Mouse (Mus musculus) cerebellum, adult 8-10 months (tissue): ENCODE measurements around the gene Castor1.
"Not testable (repeated sequence)": the region's sequence is repeated elsewhere in the genome, so short reads cannot be mapped to it uniquely, and the experiment has no call there.

Source experiments
- DNase-seq: peaks from one replicate; pipeline ENCODE4 v3.0.0; 2022

Castor1 gene

DNA sequence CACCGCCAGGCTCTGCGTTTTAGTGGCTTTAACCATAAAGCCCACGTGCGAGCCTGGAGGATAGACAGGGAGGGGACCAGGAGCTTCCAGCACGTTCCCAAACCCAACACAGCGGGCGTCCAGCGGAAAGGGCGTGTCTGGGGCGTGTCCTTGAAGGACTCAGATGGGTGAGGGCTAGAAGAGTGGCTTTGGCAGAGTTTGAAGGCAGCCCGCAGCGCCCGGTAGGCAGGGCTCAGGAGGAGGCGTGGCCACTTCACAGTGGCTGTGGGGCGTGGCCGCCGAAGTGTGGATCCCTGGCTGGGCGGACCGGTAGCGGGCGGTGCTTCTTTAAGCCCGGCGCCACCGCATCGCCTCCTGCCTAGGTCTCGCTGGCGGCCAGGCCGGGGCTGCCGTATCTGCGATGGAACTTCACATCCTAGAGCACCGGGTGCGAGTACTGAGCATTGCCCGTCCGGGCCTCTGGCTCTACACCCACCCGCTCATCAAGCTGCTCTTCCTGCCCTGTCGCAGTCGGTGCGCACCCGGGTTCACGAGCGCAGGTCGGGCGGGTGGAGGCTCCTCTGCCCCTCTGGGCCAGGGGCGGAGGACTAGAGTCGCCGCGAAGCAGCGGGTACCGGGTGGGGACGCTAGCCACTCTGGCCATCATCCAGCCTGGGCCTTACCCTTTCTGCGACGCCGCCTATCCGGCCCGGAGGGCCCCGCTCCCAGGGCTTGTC lies at the start of gene Castor1:
TSS of gene Castor1 (plus strand) at position 312 of the 716 bp plus-strand sequence.
- DNase-seq, result peak; percentile 24

- DNase-seq, result no peak
These were observed 43.4 kb upstream of the Castor1 start for GRCm38 (mm10) chr11:4174586-4174985.

- no peak for DNase-seq
These were observed 40.3 kb upstream of the Castor1 start for GRCm38 (mm10) chr11:4177716-4178115.

GRCm38 (mm10) chr11:4182061-4182460 lies 36.0 kb upstream of the Castor1 start:
- no peak for DNase-seq

DNA sequence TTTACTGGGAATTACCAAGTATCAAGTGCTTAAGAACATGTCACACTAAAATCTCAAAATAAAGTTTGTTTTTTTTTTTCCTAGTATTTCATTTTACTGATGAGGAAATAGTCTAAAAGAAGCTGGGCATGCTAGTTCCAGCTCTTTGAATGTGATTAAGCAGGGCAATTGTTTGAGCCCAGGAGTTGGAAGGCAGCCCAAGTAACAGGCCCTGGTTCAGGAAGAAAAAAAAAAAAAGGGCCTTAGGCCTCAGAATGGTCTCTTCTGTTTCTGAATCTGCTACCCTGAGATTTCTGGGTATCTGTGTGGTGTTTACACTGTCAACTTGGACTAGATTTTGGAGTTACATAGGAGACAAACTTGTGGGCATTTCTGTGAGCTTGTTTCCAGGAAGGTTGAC lies 34.5 kb upstream of the Castor1 start:
- no peak for DNase-seq

DNA sequence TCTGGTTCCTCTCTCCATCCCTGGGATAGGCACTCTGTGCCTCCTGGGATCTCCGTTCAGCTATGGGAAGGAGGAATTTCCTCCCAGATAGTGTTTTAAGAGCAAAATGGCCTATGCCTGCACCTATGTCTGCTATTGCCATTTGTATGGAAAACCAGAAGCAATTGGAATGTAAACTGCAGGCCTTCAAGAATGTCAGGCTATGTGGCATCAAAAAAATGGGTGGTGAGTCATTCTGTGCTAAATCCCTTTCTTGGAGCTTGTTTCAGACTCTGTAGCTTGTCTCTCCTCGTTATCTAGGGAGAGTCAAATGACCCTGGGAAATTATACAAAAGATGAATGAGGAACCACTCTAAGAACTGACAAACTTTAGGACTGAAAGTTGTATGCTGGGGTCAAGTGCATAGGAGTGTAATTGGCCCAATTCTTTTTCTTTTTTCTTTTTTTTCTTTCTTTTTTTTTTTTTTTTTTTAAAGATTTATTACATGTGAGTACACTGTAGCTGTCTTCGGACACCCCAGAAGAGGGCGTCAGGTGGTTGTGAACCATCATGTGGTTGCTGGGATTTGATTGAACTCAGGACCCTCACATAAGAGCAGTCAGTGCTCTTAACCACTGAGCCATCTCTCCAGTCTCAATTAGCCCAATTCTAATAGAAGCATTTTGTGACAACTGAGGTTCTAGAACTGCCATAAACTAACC lies 33.6 kb upstream of the Castor1 start:
- DNase-seq, result no peak

- not testable (repeated sequence) for DNase-seq
These were observed 32.5 kb upstream of the Castor1 start for GRCm38 (mm10) chr11:4185480-4185879.

- peak; percentile 98 for DNase-seq
These were observed 31.3 kb upstream of the Castor1 start, which contains the start of gene Tbc1d10a for GRCm38 (mm10) chr11:4186486-4187317. Gene Tbc1d10a, plus strand, starts transcription at chr11:4186789.

- DNase-seq, result peak; percentile 21
These were observed 30.7 kb upstream of the Castor1 start for GRCm38 (mm10) chr11:4187318-4187700.

GRCm38 (mm10) chr11:4189182-4189581 lies 28.8 kb upstream of the Castor1 start:
- DNase-seq, result no peak

- no peak for DNase-seq
These were observed 27.3 kb upstream of the Castor1 start for GRCm38 (mm10) chr11:4190677-4191076.

DNA sequence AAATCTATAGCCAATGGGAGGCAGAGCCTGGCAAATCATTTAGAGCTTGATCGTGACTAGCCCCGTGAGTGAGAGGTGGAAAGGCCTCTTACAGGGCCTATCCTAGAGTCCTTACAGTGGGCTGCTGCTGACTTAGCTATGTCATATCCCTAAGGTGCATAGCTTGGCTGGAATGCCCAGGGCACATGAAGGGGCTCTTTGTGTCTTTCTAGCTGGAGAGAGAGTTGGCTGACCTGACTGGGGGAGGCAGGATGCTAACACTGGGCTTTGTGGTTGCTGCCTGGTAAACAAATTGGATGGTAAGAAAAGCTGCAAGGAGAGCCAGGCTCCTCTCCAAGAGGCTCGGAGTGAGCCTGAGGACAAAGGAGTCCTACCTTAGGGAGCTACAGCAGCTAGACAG lies 25.3 kb upstream of the Castor1 start:
- no peak for DNase-seq

GRCm38 (mm10) chr11:4193420-4193819 lies 24.6 kb upstream of the Castor1 start:
- no peak for DNase-seq

- no peak for DNase-seq
These were observed 22.4 kb upstream of the Castor1 start for GRCm38 (mm10) chr11:4195597-4196031.

GRCm38 (mm10) chr11:4196636-4197035 lies 21.4 kb upstream of the Castor1 start:
- no peak for DNase-seq

DNA sequence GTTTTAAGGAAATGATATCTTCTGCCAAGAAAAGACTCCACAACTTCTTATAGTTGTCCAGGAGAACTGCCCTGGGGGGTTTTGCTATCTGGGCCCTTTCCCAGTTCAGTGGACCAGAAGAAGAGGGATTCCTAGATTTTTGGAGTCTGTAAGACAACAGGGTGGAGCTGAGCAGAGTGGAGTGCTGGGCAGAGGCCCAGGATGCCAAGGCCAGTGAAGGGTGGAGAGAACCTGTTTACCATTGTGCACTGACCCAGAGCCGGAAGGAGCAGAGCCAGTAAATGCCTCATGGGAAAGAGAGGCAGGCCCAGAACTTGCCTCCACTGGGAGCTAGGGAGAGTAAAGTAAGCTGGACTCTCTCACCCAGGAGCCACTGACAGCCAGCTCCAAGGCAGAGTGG lies 20.3 kb upstream of the Castor1 start:
- DNase-seq, result no peak

- DNase-seq, result no peak
These were observed 15.9 kb upstream of the Castor1 start for GRCm38 (mm10) chr11:4201981-4202700.

- no peak for DNase-seq
These were observed 14.9 kb upstream of the Castor1 start for GRCm38 (mm10) chr11:4202995-4203704.

GRCm38 (mm10) chr11:4203705-4204074 lies 14.3 kb upstream of the Castor1 start:
- no peak for DNase-seq

DNA sequence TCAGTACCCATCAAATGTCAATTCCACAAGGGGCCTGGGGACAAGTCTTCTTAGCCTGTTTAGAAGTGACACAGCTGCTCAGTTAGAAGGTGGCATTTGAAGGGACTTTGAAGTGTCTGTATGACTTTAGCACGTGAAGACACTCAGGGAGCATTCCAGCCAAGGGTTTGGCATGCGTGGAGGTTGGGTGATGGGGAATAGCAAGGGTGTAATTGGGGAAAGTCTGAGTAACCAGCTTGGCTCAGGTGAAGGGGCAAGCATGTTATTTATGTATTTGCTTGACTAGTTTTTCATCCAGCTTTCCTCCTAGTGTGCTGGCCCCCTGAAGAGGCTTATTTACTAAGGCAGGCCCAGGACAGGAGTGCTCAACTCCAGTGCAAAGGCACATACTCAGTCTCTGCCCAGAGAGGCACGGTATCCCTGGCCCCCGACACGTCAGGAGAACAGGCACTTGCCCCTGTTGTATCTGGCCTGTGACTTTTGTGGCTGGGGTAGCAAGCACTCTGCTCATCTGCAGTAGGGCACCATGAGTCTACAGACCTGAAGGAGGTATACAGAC lies 12.8 kb upstream of the Castor1 start:
- no peak for DNase-seq

DNA sequence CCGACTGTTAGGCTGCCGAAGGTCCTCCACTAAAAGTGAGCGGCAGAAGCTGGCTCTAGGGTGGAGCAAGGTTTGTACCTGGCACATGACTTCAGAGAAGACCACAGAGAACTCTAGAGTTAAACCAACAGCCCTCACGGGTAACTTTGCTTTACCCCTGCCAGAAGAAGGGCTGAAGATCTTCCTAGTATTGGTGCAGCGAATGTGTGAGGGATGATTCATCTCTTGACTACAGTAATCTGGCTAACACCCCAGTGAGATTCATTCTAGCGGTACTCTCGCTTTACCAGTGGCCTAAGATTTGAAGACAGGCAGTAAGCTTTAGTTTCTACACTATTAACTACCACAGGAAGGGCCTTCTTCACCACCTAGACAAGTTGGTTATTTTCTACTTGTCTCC lies 12.1 kb upstream of the Castor1 start:
- DNase-seq, result no peak

DNA sequence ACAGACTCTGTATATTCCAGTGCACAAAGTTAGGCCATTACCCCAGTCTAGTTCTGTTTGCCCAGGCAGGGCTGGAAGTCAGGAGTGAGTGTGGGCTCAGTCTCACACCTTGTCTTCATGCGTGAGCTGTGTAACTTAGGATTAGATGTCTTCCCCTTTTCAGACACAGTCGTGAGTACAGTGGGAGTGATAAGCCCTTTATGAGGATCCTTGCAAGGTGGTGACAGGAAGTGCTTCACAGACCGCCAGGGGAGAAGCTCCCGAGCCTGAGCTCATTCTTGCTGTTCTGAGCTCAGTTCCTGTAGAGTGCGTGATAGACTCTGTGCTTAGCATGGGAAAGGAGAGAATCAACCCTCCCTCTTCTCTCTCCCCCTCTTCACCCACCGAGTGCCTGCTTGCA lies 11.5 kb upstream of the Castor1 start:
- DNase-seq, result no peak
